Mouse (Mus musculus): ENCODE results near the gene Snapc4.
A peak's percentile ranks its signal among the peaks of the same experiment; 100 is the strongest.

Gene Snapc4

DNA sequence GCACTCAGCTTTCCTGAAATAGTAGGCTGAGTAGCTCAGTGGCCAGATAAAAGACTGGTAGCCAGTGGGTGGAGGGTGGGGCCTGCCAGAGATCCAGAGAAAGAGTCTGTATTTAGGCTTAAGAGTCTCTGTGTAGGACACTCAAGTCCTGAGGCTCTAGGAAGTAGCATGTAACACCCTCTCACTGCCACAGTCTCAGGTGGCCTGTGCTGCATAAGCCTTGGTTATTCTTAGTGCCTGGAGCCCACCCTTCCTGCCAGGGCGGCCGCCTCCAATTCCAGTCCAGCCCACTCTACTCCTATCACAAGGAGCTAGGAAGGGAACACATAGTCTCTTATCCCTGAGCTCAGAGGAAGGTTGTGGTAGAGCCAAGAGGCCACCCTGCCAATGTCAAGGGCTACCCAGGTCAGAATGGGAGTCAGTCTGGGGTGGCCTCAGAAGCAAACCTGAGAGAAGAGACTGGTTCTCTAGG lies 38.9 kb downstream of the Snapc4 start:
- no peak for DNase-seq (ENCODE audit: low read depth, low spot score)

DNA sequence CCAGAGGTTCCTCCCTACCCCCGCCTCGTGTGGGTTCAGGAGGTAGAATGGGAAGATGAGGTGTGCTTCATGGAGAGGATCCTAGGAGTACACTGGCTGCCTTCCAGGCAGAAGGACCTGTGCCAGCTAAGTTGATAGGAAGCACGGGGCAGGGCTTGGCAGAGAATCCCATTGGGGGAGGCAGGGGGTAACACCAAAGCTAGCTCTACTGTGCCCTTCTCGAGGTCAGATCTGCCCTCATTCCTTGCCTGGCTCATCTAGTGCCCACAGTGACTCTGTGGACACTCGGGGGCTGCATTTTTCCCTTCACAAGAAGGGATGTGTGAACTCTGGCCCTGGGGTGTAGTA lies 41.3 kb downstream of the Snapc4 start:
- no peak for DNase-seq (ENCODE audit: low read depth, low spot score)

DNA sequence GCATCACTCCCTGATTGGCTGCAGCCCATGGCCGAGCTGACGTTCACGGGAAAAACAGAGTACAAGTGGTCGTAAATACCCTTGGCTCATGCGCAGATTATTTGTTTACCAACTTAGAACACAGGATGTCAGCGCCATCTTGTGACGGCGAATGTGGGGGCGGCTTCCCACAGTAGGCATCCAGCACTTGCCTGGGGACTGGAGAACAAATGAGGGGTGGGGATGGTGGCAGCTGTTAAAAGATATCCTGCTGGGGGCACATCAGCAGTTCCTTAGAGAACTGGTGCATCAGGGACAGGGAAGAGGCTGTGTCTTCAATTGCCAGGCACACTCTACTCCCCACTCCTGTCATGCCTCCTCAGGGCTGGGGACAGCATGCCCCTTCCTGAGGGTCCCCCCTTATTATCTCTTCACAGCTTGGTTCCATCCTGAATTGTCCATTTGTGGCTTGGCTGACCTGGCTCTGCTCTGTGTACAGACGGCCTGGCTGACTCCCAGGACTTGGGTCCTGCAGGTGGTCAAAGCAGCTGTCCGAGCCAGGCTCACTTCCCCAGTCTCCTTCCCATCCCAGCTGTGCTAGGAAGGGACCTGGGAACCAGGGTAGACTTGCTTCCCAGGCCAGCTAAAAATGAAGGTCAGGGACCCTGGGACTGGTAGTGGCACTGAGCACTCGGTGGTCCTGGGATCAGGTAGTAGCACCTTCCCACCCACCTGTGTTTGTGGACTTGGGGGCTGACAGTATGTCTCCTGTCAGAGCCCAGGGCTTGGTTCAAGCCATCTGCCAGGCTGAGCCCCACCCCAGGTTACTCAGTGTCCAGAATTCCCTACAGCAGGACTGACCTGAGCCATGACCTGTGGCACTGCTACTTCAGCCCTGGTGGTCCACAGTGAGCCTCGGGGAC lies 41.9 kb downstream of the Snapc4 start:
- no peak for DNase-seq (ENCODE audit: low read depth, low spot score)

DNA sequence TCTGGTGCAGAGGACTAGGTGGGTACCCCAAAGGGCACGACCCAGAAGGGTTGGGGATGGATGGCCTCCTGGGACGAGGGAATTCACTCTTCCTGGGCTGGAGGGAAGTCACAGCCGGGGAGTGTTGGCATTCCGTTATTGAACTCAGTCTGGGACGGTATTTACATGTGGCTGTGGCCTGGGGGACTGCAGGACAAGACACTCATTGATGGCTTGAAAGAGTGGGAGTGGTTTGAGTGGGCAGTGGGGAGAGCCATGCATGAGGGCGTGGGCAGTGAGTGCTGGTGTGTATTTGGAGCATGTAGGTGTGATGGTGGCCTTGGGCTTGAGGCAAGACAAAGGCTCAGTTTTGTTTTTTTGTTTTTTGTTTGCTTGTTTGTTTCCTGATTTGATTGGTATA lies 49.8 kb downstream of the Snapc4 start:
- no peak for DNase-seq (ENCODE audit: low read depth, low spot score)

DNA sequence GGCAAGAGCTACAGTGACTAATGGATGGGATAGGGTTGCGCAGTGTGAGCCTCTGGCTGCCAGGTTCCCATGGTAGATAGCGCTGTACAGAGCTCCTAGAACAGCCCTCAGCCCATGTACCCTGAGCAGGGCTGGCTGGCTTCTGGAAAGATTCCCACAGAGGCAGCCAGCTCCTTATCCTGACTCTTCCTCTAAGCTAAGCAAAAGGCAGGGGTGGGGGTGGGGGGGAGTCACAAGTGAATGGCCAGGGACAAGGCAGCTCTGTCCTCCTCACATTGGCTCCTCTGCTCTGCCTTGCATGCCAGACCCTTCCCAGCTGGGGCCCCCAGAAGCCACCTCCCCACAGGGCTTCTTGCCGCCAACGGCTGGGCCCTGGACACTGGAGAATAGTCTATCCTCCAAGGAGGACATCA lies 50.4 kb downstream of the Snapc4 start:
- no peak for DNase-seq (ENCODE audit: low read depth, low spot score)

DNA sequence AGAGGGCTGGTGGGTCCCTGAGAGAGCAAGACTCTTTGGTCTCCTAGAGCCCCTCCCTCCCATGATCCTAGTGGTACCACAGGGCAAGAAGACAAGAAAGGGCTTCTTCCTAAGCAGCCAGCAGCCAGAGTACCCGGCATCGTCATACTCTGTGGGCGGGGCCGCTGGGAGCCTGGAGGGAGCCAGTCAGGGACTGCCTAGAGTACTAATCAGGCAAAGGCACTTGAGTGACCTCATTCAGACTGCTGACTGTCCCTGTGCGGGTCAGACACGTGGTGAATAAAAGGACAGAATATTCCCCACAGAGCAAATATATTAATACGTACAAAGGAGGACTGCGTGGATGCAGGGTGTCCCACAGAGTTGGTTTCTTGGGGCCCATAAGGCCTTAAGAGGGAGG lies 51.1 kb downstream of the Snapc4 start:
- no peak for DNase-seq (ENCODE audit: low read depth, low spot score)

DNA sequence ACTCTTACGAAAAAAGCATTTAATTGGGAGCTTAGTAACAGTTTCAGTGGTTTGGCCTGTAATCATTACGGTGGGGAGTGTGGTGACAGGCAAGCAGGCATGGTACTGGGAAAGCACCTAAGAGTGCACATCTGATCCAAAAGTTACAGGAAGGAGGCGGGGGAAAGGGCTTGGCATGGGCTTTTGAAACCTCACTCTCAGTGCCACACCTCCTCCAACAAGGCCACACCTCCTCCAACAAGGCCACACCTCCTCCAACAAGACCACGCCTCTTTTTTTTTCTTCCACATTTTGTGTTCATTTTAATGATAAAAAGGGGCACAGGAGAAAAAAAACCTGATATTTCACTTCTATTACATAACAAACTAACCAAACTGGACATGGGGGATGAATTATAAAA lies 52.6 kb downstream of the Snapc4 start:
- no peak for DNase-seq (ENCODE audit: low read depth, low spot score)

DNA sequence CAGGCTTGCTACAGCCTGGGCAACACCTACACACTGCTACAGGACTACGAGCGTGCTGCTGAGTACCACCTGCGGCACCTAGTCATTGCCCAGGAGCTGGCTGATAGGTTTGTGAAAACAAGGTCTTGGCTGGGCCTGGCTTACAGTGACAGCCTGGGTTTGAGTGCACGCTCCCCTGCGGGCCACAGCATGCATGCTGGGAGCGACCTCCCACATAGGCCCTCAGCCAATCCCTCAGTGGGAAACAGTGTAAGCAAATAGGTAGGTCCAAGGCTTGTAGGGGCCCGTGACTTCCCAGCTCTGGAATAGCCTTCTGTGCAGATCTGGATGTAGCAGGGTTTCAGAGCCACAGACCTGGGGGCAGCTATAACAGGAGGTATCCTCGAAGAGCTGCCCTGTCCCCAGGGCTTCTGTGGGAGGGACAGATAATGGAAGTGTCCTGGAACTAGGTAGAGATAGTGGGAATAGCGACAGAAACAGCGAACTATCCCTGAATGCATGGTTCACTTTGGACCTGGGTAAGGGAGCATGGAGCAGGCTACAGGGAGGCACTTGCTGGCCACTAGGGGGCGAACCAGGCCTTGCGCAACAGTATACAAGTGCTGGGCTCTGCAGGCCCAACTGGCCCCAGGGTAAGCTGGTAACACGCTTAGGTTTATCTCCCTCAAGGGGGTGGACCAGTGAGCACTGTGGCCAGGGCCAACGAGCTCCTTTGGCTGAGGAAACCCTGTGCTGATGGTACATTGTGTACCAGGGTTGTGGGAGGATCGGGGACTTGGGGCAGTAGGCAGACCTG lies 54.9 kb downstream of the Snapc4 start:
- DNase-seq (ENCODE audit: low read depth, low spot score), result peak; percentile 54

DNA sequence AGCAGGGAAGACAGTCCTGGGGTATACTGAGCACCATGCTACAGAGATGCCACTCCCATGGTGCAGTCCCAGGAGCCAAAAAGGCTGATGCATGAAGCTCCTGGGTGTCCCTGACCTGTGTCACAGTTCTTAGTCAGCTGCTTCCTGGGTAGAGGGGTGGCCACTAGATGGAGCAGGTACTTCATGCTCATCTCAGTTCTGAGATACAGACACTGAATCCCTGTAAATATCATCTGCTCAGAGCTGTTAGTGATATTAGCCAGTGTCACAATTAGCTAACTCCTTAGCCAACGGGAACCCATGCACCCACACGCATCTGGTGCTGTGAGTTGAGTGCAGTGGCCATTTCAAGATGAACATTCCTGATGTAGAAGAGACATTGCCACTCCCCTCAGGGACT lies 55.5 kb downstream of the Snapc4 start:
- DNase-seq (ENCODE audit: low read depth, low spot score), result no peak

DNA sequence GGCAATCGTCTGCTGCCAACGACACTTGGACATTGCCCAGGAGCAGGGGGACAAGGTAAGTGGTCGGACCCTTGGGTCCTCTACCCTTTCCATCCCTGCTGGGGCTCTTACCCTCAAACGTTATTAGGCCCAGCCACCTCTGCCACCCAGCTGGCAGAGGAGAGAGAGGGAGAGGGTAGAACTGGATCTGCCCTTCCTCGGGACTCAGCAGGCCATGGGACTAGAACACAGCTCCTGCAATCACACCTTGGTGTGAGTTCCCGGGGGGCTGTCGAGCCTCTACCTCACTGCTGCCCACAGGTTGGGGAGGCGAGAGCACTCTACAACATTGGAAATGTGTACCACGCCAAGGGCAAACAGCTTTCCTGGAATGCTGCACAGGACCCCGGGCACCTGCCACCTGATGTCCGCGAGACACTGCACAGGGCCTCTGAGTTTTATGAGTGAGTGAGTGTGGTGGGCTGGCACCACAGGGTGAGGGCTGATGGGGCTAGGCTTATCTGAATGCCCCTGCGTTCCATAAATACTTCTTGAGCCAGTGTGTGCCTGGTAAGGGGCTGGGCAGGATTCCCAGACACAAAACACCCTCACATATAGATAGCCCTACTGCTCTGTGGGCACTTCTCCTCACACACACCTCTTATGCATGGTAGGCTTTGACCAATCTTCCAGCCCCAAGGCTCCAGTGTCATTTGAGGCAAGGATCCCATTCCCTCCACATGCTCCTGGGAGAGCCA lies 56.7 kb downstream of the Snapc4 start:
- DNase-seq (ENCODE audit: low read depth, low spot score), result no peak

DNA sequence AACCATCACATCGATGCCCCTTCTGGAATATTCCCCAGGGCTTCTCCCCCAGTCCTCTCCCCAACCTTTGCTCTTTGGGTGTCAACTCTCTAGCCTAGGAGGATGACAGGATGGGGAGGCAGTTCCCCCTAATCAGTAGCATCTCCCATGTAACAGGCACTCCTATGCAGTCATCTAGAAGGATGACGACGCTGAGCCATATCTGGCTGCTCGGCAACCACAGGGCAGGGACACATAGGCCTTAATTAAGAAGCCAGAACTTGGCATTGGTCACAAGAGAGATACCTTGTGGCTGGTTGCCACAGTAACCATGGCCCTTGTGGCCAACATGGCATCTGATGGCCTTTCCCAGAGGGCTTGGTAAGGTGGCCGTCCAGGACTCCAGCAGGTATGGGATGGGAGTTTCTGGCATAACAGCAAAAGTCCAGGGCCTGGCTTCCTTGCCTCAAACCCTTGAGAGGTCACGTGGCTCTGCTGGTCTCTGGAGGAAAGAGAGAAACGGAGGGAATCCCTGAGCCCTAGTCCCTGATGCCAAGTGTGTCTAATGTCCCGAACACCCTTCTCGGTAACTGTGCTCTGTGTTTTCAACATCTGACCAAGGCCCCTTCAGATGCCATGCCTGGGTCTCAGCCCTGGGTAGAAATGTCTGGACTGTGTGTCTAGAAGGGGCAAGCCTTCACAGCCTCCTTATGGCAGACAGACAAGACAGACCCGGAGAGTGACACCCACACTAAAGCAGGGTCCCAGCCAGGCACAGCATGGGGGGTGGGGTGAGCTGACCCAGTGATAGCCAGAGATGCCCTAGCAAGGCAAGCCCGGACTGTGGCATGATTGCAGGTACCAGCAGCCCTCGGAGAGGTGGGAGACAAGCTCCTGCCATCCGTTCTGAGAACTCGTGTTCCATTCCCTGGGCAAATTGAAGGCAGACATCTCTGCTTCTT lies 59.9 kb downstream of the Snapc4 start:
- DNase-seq (ENCODE audit: low read depth, low spot score), result no peak

DNA sequence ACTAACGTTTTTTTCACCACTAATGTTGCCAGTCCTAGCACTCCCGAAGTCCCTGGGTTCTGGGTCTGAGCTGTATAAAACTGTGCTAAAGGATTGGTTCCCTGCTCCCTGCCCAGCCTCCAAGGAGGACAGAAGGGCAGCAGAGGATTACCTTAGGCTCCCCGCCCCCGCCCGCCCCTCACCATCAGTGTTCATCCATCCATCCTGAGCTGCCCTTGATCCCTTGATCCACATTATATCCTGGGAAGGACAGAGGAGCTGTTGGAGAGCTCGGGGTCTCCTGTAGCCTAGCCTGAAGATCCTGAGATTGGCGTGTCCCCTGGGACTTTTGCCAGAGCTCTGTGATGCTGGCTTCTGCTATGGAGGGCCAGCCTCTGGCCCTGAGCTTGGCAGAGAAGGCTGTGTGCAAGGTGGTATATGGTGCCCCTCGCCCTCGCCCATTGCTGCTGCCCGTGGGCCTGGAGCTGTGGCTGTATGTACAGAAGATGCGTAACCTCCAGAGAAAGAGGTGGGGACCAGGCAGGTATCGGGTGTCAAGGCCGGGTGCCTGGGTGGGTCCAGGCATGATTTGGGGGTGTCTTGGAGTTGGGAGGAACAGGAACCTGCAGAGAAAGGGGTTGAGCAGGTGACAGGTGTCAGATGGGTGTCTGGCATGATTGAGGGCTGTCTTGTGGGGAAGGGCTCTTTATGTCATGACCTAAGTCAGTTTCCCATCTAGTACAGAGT lies 60.8 kb downstream of the Snapc4 start:
- no peak for DNase-seq (ENCODE audit: low read depth, low spot score)

DNA sequence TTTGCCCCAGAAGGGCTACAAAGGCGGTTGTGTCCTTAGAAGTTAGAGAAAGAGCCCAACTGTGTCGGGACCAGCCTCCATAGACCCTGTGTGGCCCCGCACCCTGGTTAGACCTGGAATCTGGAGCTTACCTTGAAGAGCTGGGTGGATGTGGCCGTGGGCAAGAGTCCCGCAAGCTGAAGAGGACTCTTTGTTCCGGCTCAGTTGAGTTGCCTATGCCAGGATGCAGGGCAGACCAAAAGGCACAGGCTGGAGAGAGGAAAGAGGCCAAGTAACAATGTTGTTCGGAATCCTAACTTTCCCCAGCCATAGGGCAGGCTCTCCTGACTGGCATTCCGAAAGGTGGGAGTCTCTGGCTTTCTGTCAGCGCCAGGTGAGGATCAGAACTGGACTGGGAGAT lies 61.3 kb downstream of the Snapc4 start:
- no peak for DNase-seq (ENCODE audit: low read depth, low spot score)

DNA sequence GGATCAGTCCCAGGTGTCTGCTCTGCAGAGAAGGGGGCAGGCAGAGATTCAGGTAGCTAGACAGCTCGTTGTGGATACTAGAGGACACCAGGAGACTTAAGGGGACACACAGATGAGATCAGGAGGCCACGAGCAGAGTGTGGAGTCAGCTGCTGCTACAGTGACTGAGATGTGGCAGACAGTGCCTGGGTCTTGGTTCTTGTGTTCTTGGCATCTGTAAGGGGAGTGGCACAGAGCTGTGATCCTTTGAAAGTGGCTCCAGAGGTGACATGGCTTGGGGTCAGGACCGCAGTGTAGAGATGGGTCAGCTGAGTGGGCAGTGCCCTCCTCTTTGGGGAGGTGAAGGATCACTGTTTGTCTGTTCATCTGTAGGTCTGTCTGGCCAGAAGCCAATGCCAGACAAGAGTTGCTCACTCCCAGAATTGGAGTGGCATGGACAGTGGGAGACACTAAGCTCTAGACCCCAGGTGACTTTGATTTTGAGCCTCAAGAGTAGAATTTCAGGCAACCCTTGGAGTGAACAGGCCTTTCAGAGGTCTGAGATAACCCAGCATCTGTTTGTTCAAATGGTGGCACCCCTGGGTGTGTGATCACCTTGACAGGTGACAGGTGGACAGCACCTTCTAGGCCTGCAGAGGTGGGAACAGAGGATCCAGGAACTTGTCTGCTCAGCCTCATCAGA lies 62.3 kb downstream of the Snapc4 start:
- DNase-seq (ENCODE audit: low read depth, low spot score), result no peak

DNA sequence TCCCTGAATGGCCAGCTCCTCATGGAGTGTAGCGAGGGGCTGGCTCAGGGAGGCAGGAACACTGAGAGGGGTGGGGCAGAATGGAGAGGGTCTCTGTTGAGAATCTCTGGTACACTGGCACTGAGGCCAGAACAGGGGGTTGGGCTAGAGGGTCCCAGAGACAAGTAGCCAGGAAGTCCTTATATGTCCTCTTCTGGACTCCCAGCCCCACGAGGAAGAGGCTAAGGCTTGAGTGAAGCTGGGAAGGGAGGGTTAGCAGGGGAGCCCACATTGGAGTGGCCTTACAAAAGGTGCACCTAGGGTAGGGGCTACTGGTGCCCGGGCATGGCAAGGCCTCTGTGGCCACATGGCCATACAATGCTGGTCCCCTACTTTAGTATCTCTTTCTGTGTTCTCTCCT lies 63.1 kb downstream of the Snapc4 start:
- DNase-seq (ENCODE audit: low read depth, low spot score), result no peak

DNA sequence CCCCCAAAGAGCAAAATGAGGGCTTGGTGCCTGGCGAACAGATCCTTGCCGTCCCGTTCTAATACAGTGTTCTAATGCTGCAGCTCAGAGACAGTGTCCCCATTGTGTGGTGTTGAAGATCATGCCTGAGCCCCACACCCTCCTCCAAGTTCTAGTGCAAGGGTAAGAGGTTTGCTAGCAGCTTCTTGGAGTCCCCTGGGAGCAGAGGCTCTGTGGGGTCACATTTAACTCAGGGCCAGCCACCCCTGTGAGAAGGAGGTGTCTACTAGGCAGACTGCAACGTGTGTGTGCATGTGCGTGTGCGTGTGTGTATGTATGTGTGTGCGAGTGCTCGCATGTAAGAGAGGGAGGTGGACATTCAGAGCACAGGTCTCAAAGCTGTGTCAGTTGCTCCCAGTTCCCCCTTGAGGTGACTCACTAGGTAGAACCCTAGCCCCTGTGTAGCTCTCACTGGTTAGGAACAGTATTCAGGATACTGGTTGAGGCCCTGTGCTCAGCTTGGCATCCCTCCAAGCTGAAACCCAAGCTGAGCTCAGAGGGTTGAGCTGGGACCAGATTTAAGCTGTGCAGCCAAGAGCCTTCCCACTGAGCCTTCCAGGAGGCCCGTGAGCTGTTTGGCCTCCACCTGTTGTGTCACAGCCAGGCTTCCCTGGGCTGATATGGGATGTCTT lies 63.7 kb downstream of the Snapc4 start:
- no peak for DNase-seq (ENCODE audit: low read depth, low spot score)

DNA sequence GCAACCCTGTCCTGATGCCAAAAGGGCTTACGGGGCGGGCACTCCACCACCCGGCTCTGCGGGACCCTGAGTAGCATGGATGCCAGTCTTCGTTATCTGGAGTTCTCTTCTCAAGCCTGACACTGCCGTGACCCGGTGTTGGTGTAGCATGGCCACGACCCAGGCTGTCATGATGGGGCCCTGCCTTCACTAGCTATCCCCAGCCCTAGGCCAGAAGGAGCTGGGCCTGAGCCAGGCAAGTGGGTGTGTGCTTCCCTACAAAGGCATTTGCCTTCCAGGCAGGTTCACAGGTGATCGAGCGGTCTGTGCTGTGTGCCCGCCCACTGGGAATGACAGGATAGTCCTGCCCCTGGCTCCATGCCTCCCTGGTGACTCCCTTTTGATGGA lies 64.5 kb downstream of the Snapc4 start:
- DNase-seq (ENCODE audit: low read depth, low spot score), result no peak

DNA sequence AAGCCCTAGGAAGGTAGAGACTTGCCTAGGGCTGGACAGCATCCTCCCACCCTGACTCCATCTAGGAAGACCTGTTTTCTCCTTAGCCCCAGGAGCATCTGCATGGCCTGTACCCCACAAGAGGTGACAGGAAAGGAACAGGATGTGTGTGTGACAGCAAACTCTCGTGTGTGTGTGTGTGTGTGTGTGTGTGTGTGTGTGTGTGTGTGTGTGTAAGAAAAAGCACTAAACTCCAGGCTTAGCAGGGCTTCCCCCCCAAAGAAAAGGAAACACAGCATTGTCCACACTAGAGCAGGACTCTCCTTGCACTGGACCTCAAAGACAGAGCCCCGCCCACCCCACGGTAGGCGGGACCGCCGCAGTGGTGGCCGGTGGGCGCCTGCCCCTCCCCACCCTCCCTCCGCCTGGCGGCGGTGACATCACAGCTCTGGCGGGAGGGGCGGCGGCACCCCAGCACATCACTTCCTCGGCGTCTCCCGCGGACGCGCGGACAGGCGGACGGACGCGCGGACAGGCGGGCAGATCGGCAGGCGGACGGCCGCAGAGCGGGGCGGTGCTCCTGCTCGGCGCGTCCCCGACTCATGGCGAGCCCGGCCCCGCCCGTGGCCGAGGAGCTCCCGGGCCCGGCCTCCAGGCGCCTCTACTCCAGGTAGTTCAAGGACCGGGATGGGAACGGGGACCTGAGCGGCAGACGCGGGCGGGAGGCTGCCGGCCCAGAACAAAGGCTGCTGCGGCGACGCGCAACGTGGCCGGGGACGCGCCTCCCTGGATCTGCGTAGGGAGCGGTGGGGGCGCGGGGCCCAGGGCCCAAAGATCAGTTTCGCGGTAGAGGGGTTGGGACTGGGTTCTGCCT lies 65.2 kb downstream of the Snapc4 start, which contains the start of gene Gpsm1:
TSS of gene Gpsm1 (plus strand) at position 444 of the 853 bp plus-strand sequence.
- DNase-seq (ENCODE audit: low read depth, low spot score), result peak; percentile 81
